Mouse (Mus musculus) neural tube, embryonic 12.5 days (tissue): ENCODE measurements around the gene Mmp19. TPM values are rescaled to one million over a fixed set of nuclear protein-coding genes. Genes with fewer than 3 reads are reported as not detected.

Experiments
- ATAC-seq: fragments of 200-750 bp; cut with Nextera tagmentation; 2 replicates; pipeline ENCODE4 v1.8.0; 2017; ENCODE audit warnings: low read depth, mild to moderate bottlenecking, moderate TSS enrichment, moderate library complexity; ENCODE audit not compliant: low FRiP score
- H3K27ac ChIP-seq: fragments of 300-500 bp; sonication (generic); 2 replicates; pipeline ENCODE4 v1.5.1; 2016
- H3K27me3 ChIP-seq: fragments of 300-500 bp; sonication (generic); replicated peaks from 2 replicates; pipeline ENCODE4 v1.6.1; 2016; ENCODE audit warnings: mild to moderate bottlenecking
- H3K36me3 ChIP-seq: fragments of 300-500 bp; sonication (generic); 2 replicates; pipeline ENCODE4 v1.6.1; 2016; ENCODE audit warnings: mild to moderate bottlenecking
- H3K4me1 ChIP-seq: fragments of 300-500 bp; sonication (generic); 2 replicates; pipeline ENCODE4 v1.6.1; 2016
- H3K4me2 ChIP-seq: fragments of 300-500 bp; sonication (generic); replicated peaks from 2 replicates; pipeline ENCODE4 v1.6.1; 2016; ENCODE audit warnings: mild to moderate bottlenecking
- H3K4me3 ChIP-seq: fragments of 300-500 bp; sonication (generic); 2 replicates; pipeline ENCODE4 v1.5.1; 2016
- H3K9ac ChIP-seq: fragments of 300-500 bp; sonication (generic); 2 replicates; pipeline ENCODE4 v1.6.1; 2016; ENCODE audit warnings: mild to moderate bottlenecking
- H3K9me3 ChIP-seq: fragments of 300-500 bp; sonication (generic); 2 replicates; pipeline ENCODE4 v1.6.1; 2016; ENCODE audit warnings: mild to moderate bottlenecking
- whole genome bisulfite sequencing: fragments of 180-500 bp; shearing (Covaris S2); methylation state at CpG from one replicate; pipeline ENCODE4 v1.1.7; 2016; 5-methylcytosine and 5-hydroxymethylcytosine counted together
- polyA plus RNA-seq: library from polyadenylated mRNA; unstranded; fragments of >200 nt; fragmentation: Nextera tagmentation; extraction: Ambion mirVana; gene quantifications from 2 replicates; pipeline ENCODE4 v1.2.1, GENCODE M21; 2016

Mmp19 gene
- 0.28 and 0.54 TPM in 2 replicates for polyA plus RNA-seq

DNA sequence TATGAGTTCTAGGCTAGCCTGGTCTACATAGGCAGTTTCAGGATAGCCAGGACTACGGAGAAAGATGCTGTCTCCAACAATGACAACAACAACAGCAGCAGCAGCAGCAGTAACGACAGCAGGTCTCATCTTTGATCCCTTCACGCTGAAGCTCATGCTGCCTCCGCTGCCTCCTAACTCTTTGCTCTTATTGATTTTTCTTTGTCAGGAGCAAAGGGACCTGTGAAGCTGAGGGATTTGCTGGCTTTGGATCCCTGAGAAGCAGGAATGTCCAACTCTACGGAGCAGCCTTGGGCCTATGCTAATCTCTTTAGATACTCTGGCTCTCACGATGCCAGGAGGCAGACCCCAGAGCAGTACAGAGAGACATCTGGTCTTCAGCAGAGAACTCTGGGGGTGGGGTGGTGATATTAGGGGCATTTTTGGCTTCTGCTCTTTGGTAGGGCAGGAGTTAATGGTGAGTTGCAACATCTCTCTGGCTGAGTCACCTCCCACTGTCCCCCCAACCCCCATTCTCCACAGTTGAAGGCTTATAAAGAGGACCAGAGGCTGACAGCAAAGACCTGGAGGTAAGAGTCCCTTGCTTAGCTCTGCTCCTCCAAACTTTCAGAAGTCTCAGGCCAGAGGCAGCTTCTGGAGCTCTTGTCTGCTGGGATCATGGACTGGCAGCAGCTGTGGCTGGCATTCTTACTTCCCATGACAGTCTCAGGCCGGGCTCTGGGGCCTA, at the start of gene Mmp19:
Gene Mmp19, plus strand, starts transcription at position 513 of the 727 bp plus-strand sequence.
- no peak within 1 kb of the TSS for H3K4me3 ChIP-seq
- ATAC-seq: no peak
- H3K4me2 ChIP-seq: no peak within 1 kb of the TSS
- H3K9me3 ChIP-seq: no peaks in the 10 kb centered on the region
- no peak within 1 kb of the TSS for H3K9ac ChIP-seq
- H3K27ac ChIP-seq: no peak within 1 kb of the TSS
- WGBS: 74% methylated on average over 7 of the region's 7 CpGs
- H3K27me3 ChIP-seq: no peaks in the 10 kb centered on the region
- no peaks in the 10 kb centered on the region for H3K36me3 ChIP-seq
- no peaks in the 10 kb centered on the region for H3K4me1 ChIP-seq

DNA sequence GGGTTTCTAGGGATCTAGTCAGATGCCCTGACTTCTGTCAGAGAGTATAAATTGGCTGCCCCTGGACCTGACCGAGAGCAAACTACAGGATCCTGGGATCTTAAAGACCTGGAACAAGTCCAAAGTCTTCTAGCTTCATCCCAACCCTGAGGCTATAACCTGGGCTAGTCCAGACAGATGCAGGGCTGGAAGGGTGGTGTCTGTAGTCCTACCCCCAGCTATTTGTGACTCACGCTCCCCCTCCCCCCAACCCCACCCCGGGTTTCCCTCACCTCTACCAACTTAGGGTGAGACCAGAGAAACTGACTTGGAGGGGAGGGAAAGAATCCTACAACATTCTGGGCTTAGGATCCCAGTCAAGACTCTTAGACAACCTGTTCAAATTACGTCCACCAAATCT, 48.1 kb upstream of the Mmp19 start:
- no peak overlapping the region for H3K27ac ChIP-seq
- H3K4me3 ChIP-seq: no peak overlapping the region
- H3K4me2 ChIP-seq: no peak overlapping the region
- WGBS: 36% methylated on average over 4 of the region's 4 CpGs
- ATAC-seq: no peak
- no peaks in the 10 kb centered on the region for H3K9me3 ChIP-seq
- H3K4me1 ChIP-seq: peaks cover 12% of the 10 kb centered on the region
- H3K27me3 ChIP-seq: peaks cover 39% of the 10 kb centered on the region
- no peak overlapping the region for H3K9ac ChIP-seq
- no peaks in the 10 kb centered on the region for H3K36me3 ChIP-seq

DNA sequence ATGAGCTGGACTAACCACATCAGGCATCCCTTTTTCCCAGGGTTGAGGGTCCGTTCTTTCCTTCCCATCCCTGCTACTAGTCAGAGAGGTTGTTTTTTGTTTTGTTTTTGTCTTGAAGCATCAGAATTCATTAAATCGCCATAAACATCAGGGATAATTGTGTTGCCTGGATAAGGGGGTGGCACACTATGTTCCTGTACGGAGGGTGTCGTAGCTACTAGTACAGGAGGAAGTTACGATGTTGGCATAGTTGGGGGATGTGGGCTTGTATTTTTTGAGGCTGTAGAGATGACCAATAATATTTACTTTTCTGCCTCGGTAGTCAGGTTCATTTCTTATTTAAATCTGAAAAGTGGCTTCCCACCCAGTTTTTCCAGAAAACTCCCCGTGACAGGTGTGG, 47.5 kb upstream of the Mmp19 start:
- ATAC-seq: no peak
- peaks cover 39% of the 10 kb centered on the region for H3K27me3 ChIP-seq

DNA sequence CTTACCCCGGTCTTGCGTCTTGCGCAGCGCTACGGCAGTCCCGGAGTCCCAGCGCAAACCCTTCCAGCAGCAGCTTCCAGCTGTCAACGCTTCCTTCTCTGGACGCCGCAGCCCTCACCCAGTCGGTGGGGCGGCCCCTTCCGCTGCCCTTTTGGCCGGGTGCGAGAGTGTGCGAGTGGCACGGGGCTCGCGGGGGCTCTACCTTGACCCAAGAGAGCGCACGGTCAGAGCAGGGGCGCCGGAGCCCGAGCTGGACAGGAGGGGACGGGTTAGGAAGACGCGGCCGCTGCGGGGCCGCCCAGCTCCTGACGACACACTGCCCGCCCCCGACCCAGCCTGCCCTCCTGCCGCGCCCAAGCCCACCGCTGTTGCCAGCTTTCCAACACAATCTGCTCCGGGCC, 46.9 kb upstream of the Mmp19 start:
- Histone ChIP-seq H3K4me2 (peak overlapping the region; percentile 78), H3K4me3 (peak overlapping the region; percentile 56), H3K27me3 (peaks cover 39% of the 10 kb centered on the region), H3K9me3 (no peaks in the 10 kb centered on the region), H3K4me1 (peaks cover 11% of the 10 kb centered on the region), H3K36me3 (no peaks in the 10 kb centered on the region), H3K9ac (peak overlapping the region; percentile 64), H3K27ac (no peak overlapping the region)
- ATAC-seq: no peak
- WGBS: under 1% methylated on average over 37 of the region's 37 CpGs

More for the DNA sequence above, 47.5 kb upstream of the Mmp19 start:
- Histone ChIP-seq H3K36me3 (no peaks in the 10 kb centered on the region), H3K9me3 (no peaks in the 10 kb centered on the region), H3K4me1 (peaks cover 11% of the 10 kb centered on the region), H3K27ac (no peak overlapping the region), H3K4me2 (peak overlapping the region; percentile 78), H3K9ac (peak overlapping the region; percentile 64; the same call in 1 of the 2 replicates), H3K4me3 (peak overlapping the region; percentile 56)
- 4% methylated on average over 7 of the region's 7 CpGs for WGBS

DNA sequence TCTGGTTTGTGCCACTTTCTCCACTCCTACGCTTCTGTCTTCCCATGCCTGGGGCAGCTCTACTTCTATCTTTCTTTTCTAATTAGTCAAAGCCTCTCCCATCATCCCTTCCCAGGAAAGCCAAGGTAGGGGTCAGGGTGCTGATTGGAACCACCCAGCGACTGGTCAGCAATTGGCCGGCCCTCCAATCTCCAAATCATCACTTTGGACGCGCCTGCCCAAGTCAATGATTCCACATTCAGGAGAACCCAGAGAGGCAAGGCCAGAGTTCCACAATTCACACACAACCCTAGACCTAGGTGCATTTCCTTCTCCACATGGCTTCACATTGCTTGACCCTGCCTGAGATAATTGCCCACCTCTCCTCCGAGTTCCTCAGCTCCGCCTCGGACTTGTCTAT, 46.5 kb upstream of the Mmp19 start:
- Histone ChIP-seq H3K4me2 (peak overlapping the region; percentile 78), H3K27me3 (peaks cover 39% of the 10 kb centered on the region), H3K27ac (no peak overlapping the region), H3K4me1 (peaks cover 12% of the 10 kb centered on the region), H3K9me3 (no peaks in the 10 kb centered on the region), H3K36me3 (no peaks in the 10 kb centered on the region), H3K9ac (peak overlapping the region; percentile 64), H3K4me3 (peak overlapping the region; percentile 56)
- 14% methylated on average over 8 of the region's 8 CpGs for WGBS
- ATAC-seq: no peak

DNA sequence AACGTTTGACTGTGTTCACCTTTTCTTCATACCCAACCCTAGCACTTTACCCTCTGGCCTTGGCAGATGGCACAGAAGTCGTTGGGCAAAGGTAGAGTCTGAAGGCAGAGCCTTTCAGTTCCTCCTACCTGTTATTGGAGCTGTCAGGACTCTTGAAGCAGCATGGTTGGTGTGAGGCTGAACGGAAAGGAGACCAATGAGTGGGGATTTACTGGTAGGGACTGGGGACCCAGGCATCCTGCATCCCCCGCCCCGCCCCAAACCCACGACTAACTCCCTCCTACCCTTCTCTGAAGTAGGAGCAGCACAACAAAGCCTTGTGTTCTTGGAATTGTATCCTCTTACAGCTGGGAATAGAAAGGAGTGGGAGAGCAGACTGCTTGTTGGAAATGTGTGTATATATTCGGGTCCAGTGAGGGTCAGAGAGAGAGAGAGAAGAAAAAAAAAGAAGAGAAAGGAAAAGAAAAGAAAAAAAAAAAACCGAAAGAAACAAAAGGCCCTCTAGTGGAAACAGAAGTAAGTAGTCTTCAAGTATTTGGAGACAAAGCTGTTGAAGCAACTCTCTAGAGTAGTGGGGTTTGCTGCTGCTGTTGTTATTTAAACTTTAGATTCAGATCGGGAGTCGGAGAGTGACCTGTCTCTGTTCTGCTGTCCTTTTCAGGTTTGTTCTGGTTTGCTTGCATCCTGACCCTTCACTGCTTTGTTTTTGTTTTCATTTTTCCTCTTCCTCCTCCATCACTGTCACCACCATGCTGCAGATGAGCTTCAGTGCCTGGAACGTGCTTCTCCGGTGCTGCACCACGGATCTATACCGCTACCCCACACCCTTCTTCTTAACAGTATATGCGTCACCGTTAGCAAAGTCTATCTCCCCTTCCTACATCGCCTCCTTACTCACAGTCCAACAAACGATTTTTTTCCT, 45.8 kb upstream of the Mmp19 start, which contains the start of gene Dgka:
Gene Dgka, minus strand, starts transcription at position 176 of the 922 bp plus-strand sequence.
- Histone ChIP-seq H3K27ac (no peak within 1 kb of the TSS), H3K4me2 (peak within 1 kb of the TSS; percentile 78), H3K4me1 (peaks cover 18% of the 10 kb centered on the region), H3K27me3 (peaks cover 39% of the 10 kb centered on the region), H3K9ac (peak within 1 kb of the TSS; percentile 64), H3K9me3 (no peaks in the 10 kb centered on the region), H3K36me3 (no peaks in the 10 kb centered on the region), H3K4me3 (peak within 1 kb of the TSS; percentile 56)
- WGBS: 28% methylated on average over 18 of the region's 18 CpGs
- ATAC-seq: no peak

DNA sequence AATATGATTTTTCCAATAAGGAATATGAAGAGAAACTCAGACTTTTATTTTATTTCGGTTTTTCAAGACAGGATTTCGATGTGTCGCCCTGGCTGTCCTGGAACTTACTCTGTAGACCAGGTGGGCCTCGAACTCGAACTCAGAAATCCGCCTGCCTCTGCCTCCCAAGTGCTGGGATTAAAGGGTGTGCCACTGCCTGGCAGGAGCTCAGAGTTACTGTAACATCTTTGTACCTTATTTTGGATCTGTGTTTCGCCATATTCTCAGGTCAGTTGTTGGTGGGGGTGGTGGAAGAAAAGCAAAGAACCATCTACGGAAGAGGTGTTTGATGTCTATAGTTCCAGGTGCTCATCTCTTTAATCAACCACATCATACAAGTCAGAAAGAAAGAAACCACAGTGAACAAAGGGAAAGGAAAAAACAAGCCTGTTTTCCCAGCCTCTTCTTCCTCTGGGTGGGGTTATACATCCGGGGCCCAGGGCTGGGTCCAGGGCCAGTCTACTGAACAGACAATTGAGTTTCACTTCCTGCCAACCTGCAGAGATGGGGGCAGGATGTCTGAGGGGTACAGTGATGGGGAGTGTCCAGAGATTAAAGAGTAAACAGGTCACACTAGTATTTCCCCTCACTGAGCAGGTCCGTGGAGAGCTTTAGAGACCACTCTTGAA, 44.6 kb upstream of the Mmp19 start:
- no peak overlapping the region for H3K27ac ChIP-seq
- no peaks in the 10 kb centered on the region for H3K36me3 ChIP-seq
- H3K4me3 ChIP-seq: no peak overlapping the region
- H3K9me3 ChIP-seq: no peaks in the 10 kb centered on the region
- WGBS: 90% methylated on average over 10 of the region's 10 CpGs
- ATAC-seq: no peak
- H3K27me3 ChIP-seq: peaks cover 39% of the 10 kb centered on the region
- H3K4me2 ChIP-seq: no peak overlapping the region
- H3K9ac ChIP-seq: no peak overlapping the region
- peaks cover 23% of the 10 kb centered on the region for H3K4me1 ChIP-seq

DNA sequence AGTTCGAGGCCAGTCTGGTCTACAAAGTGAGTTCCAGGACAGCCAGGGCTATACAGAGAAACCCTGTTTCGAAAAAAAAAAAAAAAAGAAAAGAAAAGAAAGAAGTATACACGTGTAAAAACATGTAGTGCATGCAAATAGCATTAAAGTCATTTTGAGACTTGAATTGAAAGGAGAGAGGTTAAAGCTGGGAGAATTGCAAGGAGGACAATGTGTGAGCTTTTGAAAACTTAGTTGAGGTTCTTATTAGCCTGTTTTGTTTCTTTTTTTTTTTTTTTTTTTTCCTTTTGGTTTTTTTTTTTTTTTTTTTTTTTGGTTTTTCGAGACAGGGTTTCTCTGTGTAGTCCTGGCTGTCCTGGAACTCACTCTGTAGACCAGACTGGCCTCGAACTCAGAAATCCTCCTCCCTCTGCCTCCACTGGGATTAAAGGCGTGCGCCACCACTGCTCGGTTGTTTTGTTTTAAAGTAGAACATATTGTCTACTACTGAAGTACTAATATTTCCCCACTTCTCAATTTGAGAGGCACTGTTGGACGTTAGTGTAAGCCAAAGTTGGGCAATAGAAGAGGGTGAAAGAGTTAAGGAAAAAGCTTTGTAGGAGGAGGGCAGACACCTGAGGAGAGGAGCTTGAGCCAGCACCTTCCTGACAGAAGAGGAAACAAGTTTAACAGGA, 43.6 kb upstream of the Mmp19 start:
- peak overlapping the region; percentile 55 for H3K4me3 ChIP-seq
- peak overlapping the region; percentile 77 for H3K9ac ChIP-seq
- no peaks in the 10 kb centered on the region for H3K36me3 ChIP-seq
- peak overlapping the region; percentile 90; the same call in 1 of the 2 replicates for H3K27ac ChIP-seq
- H3K9me3 ChIP-seq: no peaks in the 10 kb centered on the region
- peaks cover 23% of the 10 kb centered on the region for H3K4me1 ChIP-seq
- WGBS: 45% methylated on average over 9 of the region's 9 CpGs
- H3K27me3 ChIP-seq: peaks cover 32% of the 10 kb centered on the region
- ATAC-seq: no peak
- peak overlapping the region; percentile 89 for H3K4me2 ChIP-seq

DNA sequence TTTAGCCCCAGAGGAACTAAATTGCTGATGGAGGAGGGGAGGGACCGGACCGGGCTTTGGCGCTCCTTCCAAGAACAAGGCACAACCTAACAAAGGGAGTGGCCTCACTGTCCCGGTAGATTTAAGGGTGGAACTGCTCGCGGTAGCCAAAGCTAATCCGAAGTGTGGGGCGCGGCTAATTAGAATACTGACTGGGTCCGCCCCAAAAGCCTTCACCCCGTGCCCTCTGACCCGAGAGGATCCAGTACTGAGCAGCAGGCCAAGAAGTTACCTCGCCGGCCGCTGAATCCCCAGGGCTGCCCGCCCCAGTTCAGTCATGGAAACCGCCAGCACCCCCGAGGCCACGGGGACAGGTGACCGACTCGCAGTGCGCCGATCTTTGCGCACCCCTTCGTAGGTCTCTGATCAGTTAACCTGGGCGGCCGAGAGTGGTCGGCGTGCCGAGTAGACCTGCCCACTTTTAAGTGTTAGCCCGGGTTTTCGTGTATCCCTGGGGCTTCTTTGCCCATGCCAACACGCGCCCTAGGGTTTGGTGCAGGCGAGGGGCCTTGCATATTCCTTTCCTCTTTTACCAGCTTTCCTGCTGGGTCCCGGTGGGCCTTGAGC, 43.0 kb upstream of the Mmp19 start, which contains the start of gene Pym1:
Gene Pym1, plus strand, starts transcription at position 244 of the 606 bp plus-strand sequence.
- Histone ChIP-seq H3K9ac (peak within 1 kb of the TSS; percentile 77), H3K27me3 (peaks cover 25% of the 10 kb centered on the region), H3K4me2 (peak within 1 kb of the TSS; percentile 89), H3K4me1 (peaks cover 23% of the 10 kb centered on the region), H3K36me3 (no peaks in the 10 kb centered on the region), H3K9me3 (no peaks in the 10 kb centered on the region), H3K27ac (peak within 1 kb of the TSS; percentile 90), H3K4me3 (peak within 1 kb of the TSS; percentile 55)
- ATAC-seq: peak; percentile 72
- under 1% methylated on average over 36 of the region's 36 CpGs for WGBS

DNA sequence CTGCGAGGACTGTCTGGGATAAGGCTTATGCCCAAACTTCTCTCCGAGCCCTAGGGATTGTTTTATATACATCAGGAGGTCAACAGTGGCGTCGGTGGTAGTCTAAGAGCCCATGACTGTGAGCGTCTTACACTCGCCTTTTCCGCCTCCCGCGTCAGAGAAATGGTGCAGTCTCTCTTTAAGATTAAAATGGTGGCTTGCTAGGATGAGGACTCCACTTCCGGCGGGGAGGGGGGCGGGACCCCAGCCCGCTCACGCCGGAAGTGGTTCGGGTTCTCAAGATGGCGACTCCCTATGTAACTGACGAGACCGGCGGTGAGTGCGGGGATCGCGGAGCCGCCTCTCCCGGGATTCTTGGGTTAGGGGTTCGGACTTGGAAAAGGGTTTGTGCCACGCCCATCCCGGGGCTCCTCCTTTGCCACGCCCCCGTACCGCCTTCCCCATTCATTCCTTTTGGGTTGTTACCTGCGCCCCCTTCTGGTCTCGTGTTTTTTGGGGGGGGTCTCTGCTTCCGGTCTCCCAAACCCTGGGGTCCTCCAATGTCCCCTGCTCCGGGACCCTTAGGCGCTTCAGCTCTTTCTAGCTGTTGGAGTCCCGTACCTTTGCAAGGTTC, 42.4 kb upstream of the Mmp19 start:
- H3K36me3 ChIP-seq: peaks cover 2% of the 10 kb centered on the region; the same call in 1 of the 2 replicates
- H3K27ac ChIP-seq: peak overlapping the region; percentile 90
- no peaks in the 10 kb centered on the region for H3K9me3 ChIP-seq
- H3K4me3 ChIP-seq: peak overlapping the region; percentile 55
- peak; percentile 90 for ATAC-seq
- peaks cover 23% of the 10 kb centered on the region for H3K4me1 ChIP-seq
- peaks cover 19% of the 10 kb centered on the region for H3K27me3 ChIP-seq
- 0% methylated on average over 37 of the region's 37 CpGs for WGBS
- H3K9ac ChIP-seq: peak overlapping the region; percentile 77
- H3K4me2 ChIP-seq: peak overlapping the region; percentile 89

DNA sequence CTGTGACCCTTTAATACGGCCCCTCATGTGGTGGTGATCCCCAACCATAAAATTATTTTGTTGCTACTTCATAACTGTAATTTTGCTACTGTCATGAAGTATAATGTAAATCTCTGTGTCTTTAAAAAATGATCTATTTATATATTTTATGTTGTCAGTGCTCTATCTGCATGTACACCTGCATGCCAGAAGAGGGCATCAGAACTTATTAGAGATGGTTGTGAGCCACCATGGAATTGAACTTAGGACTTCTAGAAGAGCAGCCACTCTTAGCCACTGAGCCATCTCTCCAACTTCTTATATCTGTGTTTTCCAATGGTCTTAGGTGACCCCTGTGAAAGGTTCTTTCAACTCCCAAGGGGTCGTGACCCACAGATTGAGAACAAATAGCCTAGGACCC, 17.8 kb upstream of the Mmp19 start:
- Histone ChIP-seq H3K4me1 (no peaks in the 10 kb centered on the region), H3K4me2 (no peak overlapping the region), H3K27ac (no peak overlapping the region), H3K27me3 (no peaks in the 10 kb centered on the region), H3K4me3 (no peak overlapping the region), H3K36me3 (peaks cover 4% of the 10 kb centered on the region; the same call in 1 of the 2 replicates), H3K9me3 (no peaks in the 10 kb centered on the region), H3K9ac (no peak overlapping the region)
- ATAC-seq: no peak
- WGBS: 81% methylated on average over 2 of the region's 2 CpGs
